Mouse (Mus musculus): ENCODE measurements around the gene Coq9.

DNA sequence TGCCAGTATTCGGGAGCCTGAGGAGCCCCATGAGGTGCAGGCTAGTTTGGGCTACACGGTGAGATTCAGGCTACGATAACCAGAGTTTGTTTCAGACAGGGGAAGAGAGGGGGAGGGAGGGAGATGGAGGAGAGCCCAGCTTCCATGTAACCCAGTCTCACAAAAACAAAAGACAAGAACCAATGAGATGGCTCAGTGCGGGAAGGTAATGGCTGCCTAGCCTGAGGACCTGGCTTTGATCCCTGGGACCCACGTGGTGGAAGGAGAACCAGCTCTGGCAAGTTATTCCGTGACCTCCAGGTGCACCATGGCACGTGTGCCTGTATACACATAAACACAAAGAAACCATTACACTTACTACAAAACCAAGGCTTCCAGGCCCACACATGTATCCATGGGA is 17.6 kb upstream of the Coq9 start:
- no peak for TF ChIP-seq POLR2A (IDR thresholded peaks at IDR 0.05; ENCODE audit: borderline replicate concordance, extremely low read depth, insufficient read depth, insufficient read length, poor library complexity, severe bottlenecking)
- no peak for TF ChIP-seq CTCF (IDR thresholded peaks at IDR 0.05; ENCODE audit: borderline replicate concordance, extremely low read depth, insufficient read depth, insufficient read length)
